Mouse (Mus musculus): Measurements from ENCODE around the gene Sec22c.

Sec22c gene

GRCm38 (mm10) chr9:121694736-121695135 lies 10.6 kb downstream of the Sec22c start:
- no peak for DNase-seq (ENCODE audit: low spot score)

DNA sequence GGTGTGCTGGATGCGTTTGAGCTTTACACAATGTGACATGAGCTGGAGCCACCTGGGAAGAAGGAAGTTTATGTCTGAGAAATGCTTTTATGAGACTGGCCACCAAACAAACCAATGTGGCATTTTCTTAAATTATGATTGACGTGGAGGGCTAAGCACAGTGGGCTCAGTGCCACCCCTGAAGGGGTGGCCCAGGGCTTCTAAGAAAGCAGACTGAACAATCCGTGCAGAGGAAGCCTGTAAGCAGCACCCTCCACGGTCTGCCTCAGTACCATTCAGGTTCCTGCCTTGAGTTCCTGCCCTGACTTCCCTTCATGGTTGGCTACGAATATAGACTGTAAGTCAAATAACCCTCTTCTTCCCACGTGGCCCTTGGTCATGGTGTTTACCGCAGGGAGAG lies 14.6 kb downstream of the Sec22c start:
- DNase-seq (ENCODE audit: low spot score), result no peak

- DNase-seq (ENCODE audit: low spot score), result no peak
Observed at GRCm38 (mm10) chr9:121690200-121690651, 15.1 kb downstream of the Sec22c start.

- no peak for DNase-seq (ENCODE audit: low spot score)
Observed at GRCm38 (mm10) chr9:121684702-121685101, 20.6 kb downstream of the Sec22c start.

GRCm38 (mm10) chr9:121682037-121682680 lies 23.1 kb downstream of the Sec22c start:
- no peak for DNase-seq (ENCODE audit: low spot score)

DNA sequence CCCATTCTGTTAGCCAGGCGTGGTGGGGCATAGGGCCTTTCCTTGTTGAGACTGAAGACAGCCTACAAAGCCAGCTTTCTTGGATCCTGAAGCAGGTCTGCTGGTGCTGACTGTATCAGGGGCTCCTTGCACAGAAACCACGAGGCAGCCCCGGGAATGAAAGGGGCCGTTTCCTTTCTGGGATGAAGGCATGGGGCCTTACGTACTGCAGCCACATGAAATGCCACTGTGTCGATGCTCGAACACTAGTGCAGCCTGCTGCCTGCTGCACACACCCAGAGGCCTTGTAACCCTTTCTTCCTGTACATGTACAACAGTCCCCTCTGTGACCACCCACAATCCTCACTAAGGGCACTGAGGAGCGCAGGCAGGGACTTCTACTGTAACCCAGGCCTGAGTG lies 24.1 kb downstream of the Sec22c start:
- no peak for DNase-seq (ENCODE audit: low spot score)

DNA sequence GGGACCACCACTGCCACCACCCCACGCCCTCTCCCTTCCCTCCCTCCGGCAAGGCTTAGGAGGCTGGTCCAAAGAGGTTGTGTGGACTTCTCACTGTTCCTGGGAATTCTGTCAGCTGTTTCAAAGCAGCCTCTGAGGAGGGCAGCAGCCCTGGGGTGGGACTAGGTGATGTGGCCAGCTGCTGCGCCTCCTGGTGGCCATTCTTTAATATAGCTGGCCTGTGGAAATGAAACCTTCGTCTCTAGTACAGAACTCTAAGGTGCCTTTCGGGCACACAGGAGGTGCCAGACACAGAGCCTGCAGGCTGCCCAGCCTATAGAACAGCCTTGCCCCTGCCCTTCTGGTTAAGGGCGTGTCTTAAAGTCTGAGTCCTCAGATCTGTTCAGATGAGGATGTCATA lies 25.7 kb downstream of the Sec22c start:
- DNase-seq (ENCODE audit: low spot score), result no peak

DNA sequence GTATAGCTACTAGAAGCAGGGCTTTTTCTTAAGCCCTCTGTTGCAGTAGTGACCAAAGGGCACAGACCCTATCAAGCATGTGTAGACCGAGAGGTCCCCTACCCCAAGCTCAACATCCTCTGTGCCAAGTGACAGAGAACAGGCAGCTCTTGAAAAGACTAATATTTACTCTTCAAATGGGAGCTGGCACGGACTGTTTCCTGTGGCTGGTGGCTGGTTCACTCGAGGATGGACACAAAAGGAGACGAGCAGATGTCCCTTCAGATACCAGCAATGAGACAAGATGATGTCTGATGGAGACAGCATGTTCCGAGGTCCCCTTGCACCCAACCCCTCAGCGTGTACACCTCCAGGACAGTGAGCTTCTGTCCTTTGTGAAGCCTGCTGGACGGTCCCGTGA lies 27.8 kb downstream of the Sec22c start:
- no peak for DNase-seq (ENCODE audit: low spot score)

DNA sequence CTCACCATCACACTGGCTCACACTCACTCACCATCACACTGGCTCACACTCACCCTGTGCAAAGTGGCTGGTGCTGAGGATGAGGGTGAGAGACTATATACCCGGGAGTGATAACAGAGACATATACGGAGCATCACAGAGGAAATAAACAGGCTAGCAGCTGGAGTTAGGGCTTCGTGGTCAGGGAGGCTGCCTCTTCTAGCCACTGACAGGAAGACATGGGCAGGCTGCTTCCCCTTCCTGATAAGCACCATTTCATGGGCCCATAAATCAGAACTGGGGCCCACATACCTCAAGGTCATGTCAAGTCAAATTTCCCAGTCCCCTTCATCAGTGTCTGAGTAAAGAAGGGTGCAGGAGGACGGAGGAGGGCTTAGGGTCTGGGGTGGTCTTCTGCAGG lies 28.2 kb downstream of the Sec22c start:
- no peak for DNase-seq (ENCODE audit: low spot score)

- no peak for DNase-seq (ENCODE audit: low spot score)
Observed at GRCm38 (mm10) chr9:121675556-121675955, 29.7 kb downstream of the Sec22c start.

- DNase-seq (ENCODE audit: low spot score), result no peak
Observed at GRCm38 (mm10) chr9:121675011-121675410, 30.3 kb downstream of the Sec22c start.

DNA sequence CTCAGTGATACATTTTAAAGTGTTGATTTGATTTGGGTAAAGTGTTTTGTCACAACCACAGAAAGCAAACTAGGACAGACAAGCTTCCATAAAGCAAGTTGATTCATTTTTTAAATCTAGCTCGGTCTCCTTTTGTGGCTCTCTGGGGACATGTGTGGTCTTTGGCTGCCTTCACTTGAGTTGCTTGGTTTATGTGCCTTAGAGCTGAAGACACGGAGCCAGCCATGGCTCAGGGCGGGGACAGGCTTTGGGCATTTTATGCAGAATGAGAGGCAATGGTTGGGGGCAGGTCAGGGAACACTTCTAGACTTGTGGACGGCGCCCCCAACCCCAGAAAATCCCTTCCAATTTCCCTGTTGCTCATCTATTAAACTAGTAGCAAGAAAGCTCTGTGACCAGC lies 31.6 kb downstream of the Sec22c start:
- DNase-seq (ENCODE audit: low spot score), result no peak

DNA sequence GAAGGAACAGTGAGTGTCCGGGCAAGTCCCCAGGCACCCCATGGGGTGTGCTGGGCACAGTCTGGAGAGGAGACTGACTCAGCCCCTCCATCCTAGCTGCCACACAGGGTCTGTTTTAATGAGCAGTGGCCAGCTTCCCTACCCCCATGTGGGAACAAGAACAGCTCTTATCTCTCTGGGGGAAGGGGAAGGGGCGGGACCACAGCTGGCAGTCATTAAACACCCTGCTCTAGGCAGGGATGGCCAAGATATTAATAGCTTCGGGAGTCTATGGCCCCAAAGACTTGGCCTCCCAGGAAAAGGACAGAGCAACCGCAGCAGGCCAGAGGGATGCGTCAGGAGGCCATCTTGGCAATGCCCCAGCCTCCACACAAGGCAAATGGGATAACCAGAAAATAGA lies 33.0 kb downstream of the Sec22c start:
- no peak for DNase-seq (ENCODE audit: low spot score)

- no peak for DNase-seq (ENCODE audit: low spot score)
Observed at GRCm38 (mm10) chr9:121671300-121671699, 34.0 kb downstream of the Sec22c start.

- DNase-seq (ENCODE audit: low spot score), result peak; percentile 75
Observed at GRCm38 (mm10) chr9:121669348-121669791, 35.9 kb downstream of the Sec22c start.

- DNase-seq (ENCODE audit: low spot score), result no peak
Observed at GRCm38 (mm10) chr9:121667822-121668221, 37.5 kb downstream of the Sec22c start.

DNA sequence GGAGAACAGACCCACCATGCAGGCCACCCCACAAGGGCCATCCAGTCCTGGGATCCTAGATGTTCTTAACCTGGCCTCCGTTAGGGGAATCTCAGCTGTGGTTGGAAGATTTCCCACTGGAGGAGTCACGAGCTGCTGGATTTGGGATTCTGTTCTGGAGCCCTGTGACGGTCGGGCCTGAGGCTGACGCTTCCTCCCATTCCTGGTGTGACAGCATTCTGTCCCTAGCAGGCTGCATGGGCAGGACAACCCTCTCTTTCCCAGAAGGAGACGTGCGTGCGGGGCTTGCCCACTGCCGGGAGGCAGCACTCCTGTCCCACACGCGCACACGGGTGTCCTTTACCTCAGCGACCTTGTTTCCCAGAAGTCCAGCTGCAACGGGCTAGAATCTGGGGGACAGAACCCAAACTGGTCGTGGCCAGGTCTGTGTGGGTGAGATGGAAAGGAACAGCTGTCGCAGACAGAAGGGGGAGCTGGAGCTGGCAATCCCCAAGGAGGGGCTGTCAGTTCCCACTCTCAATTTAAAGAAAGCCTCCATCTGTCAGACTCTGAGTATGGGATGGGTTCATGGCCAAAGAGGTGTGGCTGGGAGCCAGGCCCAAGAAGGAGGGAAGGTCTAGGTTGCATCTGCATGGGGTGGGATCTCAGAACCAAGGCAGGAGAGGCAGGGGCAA lies 38.2 kb downstream of the Sec22c start:
- no peak for DNase-seq (ENCODE audit: low spot score)

GRCm38 (mm10) chr9:121664104-121664503 lies 41.2 kb downstream of the Sec22c start:
- DNase-seq (ENCODE audit: low spot score), result no peak

DNA sequence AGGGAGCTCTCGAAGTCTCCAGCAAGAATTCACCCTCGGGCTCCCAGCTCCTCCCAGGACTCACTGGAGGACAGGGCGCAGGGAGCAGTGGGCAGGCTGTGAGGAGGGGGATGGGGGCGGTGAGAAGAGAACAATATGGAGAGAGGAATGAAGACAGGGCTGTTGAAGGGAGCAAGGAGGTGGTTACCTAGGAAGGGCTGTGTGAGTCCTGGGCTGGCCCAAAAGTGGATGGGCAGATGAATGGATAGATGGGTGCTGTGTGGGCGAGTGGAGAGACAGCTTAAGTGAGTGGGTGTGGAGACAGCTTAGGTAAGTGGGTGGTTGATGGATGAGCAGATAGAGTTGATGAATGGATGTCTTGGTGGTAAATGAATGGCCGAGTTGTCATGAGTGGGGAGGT lies 41.8 kb downstream of the Sec22c start:
- DNase-seq (ENCODE audit: low spot score), result no peak

GRCm38 (mm10) chr9:121659791-121660190 lies 45.5 kb downstream of the Sec22c start:
- no peak for DNase-seq (ENCODE audit: low spot score)

DNA sequence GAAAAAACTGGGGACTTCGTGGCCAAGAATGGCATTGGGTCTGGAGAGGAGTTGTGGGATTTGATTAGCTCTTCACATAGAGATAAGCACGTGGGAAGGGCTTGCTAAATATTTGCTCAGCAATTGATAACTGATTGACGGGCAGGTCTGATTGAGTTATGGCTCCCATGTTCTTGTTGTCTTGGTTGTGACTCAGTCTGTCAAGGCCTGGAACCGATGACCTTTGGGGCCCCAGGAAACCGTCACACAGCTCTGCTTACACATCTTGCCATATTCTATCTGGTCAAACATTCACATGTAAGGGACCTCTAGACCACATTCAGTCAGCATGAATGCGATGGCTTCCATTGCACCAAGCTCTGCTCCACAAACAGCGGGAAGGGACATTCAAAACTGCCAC lies 47.0 kb downstream of the Sec22c start:
- no peak for DNase-seq (ENCODE audit: low spot score)

DNA sequence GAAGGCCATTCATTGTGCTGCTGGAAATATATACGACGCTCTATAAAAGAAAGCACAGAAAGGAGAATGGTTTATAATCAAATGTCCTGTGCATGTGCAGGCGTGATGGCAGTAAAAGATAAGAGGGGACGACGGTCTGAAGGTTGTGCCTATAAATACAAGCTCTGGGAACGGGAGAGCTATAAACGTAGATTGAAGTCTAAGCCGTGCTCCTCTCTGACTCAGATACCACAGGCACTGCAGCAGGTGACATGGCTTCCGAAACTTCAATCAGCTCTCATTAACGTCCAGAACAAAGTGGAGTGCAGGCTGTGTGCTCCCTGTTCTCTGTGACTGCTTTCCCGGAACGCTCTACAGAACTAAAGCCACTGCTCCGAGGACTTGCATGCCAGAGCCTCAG lies 48.1 kb downstream of the Sec22c start:
- DNase-seq (ENCODE audit: low spot score), result no peak

- no peak for DNase-seq (ENCODE audit: low spot score)
Observed at GRCm38 (mm10) chr9:121656322-121656721, 49.0 kb downstream of the Sec22c start.

DNA sequence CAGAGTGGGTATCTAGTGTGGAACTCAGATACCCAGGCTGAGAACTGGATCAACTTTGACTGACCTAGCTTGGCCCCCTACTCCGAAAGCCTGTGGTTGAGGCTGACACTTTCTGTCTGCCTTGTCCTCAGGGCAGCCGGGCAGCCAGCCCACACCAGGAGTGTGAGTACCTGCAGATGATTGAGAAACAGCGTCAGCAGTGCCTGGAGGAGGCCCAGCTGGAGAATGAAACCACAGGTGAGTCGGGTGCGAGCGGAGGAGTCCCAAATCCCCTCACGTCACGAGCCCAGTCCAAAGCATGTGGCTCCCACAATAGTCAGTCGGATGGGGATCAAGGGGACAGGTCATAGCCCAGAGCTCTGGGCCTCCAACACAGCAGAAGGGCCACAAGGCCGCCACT lies 51.6 kb downstream of the Sec22c start:
- DNase-seq (ENCODE audit: low spot score), result no peak
